Mouse (Mus musculus): ENCODE results near the gene Fam122c. TPM values are rescaled to one million over a fixed set of nuclear protein-coding genes. Genes with fewer than 3 reads are reported as not detected.

The Fam122c gene
- total RNA-seq, 1 experiment, result not detected

- TF ChIP-seq ZC3H11A (IDR thresholded peaks at IDR 0.05; ENCODE audit: borderline replicate concordance, low read depth, low read length) (no peak), MAFK (IDR thresholded peaks at IDR 0.05; ENCODE audit: insufficient read depth, low read depth, low read length) (no peak), CHD2 (IDR thresholded peaks at IDR 0.05; ENCODE audit: low read depth, low read length) (no peak), ZNF384 (IDR thresholded peaks at IDR 0.05; ENCODE audit: low read depth, low read length) (no peak), HCFC1 (IDR thresholded peaks at IDR 0.05; ENCODE audit: borderline replicate concordance, insufficient read depth, low read length) (no peak)
- no peak overlapping the region for H3K27ac ChIP-seq (ENCODE audit: insufficient read depth, low read depth, low read length, poor library complexity, severe bottlenecking)
- no peaks in the 10 kb centered on the region for H3K9me3 ChIP-seq (ENCODE audit: control insufficient read depth, insufficient read depth, low read depth, low read length)
- no peak for DNase-seq (ENCODE audit: low read depth, low spot score)
- no peak overlapping the region for H3K9ac ChIP-seq (ENCODE audit: insufficient read depth, low read depth, low read length, poor library complexity, severe bottlenecking)
- in situ Hi-C loops (cut with MboI; ENCODE audit: low sequenced_read_pairs in 2 of 2, unreplicated experiment in 2 of 2), result no loop called here
- no peaks in the 10 kb centered on the region for H3K36me3 ChIP-seq (ENCODE audit: control insufficient read depth, insufficient read depth, low read length, poor library complexity, severe bottlenecking)
- H3K4me1 ChIP-seq (ENCODE audit: control insufficient read depth in 2 of 2, insufficient read depth in 2 of 2, low read length in 2 of 2, poor library complexity in 1 of 2), result no peaks in the 10 kb centered on the region
- no peak overlapping the region for H3K4me3 ChIP-seq (ENCODE audit: insufficient read depth in 1 of 2, low read depth in 1 of 2, low read length in 2 of 2, poor library complexity in 1 of 2, severe bottlenecking in 1 of 2)
Measured at GRCm38 (mm10) chrX:53287924-53288323, 14.7 kb downstream of the Fam122c start.

GRCm38 (mm10) chrX:53320564-53320963 is 47.3 kb downstream of the Fam122c start:
- in situ Hi-C loops (cut with MboI; ENCODE audit: low sequenced_read_pairs in 2 of 2, unreplicated experiment in 2 of 2), result no loop called here
- no peak for TF ChIP-seq HCFC1 (IDR thresholded peaks at IDR 0.05; ENCODE audit: borderline replicate concordance, insufficient read depth, low read length)
- no peak for TF ChIP-seq CHD2 (IDR thresholded peaks at IDR 0.05; ENCODE audit: low read depth, low read length)
- TF ChIP-seq ZC3H11A (IDR thresholded peaks at IDR 0.05; ENCODE audit: borderline replicate concordance, low read depth, low read length), result no peak
- no peak for TF ChIP-seq ZNF384 (IDR thresholded peaks at IDR 0.05; ENCODE audit: low read depth, low read length)
- TF ChIP-seq MAFK (IDR thresholded peaks at IDR 0.05; ENCODE audit: insufficient read depth, low read depth, low read length), result no peak

GRCm38 (mm10) chrX:53321111-53321510 is 47.9 kb downstream of the Fam122c start:
- Histone ChIP-seq H3K4me1 (ENCODE audit: control insufficient read depth in 2 of 2, insufficient read depth in 2 of 2, low read length in 2 of 2, poor library complexity in 1 of 2) (no peaks in the 10 kb centered on the region), H3K4me3 (ENCODE audit: insufficient read depth in 1 of 2, low read depth in 1 of 2, low read length in 2 of 2, poor library complexity in 1 of 2, severe bottlenecking in 1 of 2) (no peak overlapping the region), H3K9me3 (ENCODE audit: control insufficient read depth, insufficient read depth, low read depth, low read length) (no peaks in the 10 kb centered on the region), H3K36me3 (ENCODE audit: control insufficient read depth, insufficient read depth, low read length, poor library complexity, severe bottlenecking) (no peaks in the 10 kb centered on the region), H3K9ac (ENCODE audit: insufficient read depth, low read depth, low read length, poor library complexity, severe bottlenecking) (no peak overlapping the region), H3K27ac (ENCODE audit: insufficient read depth, low read depth, low read length, poor library complexity, severe bottlenecking) (no peak overlapping the region)
- DNase-seq (ENCODE audit: low read depth, low spot score), result no peak
- TF ChIP-seq ZC3H11A (IDR thresholded peaks at IDR 0.05; ENCODE audit: borderline replicate concordance, low read depth, low read length), result no peak
- in situ Hi-C loops (cut with MboI; ENCODE audit: low sequenced_read_pairs in 2 of 2, unreplicated experiment in 2 of 2), result no loop called here

More at GRCm38 (mm10) chrX:53320564-53320963, 47.3 kb downstream of the Fam122c start:
- Histone ChIP-seq H3K27ac (ENCODE audit: insufficient read depth, low read depth, low read length, poor library complexity, severe bottlenecking) (no peak overlapping the region), H3K36me3 (ENCODE audit: control insufficient read depth, insufficient read depth, low read length, poor library complexity, severe bottlenecking) (no peaks in the 10 kb centered on the region), H3K4me3 (ENCODE audit: insufficient read depth in 1 of 2, low read depth in 1 of 2, low read length in 2 of 2, poor library complexity in 1 of 2, severe bottlenecking in 1 of 2) (no peak overlapping the region), H3K4me1 (ENCODE audit: control insufficient read depth in 2 of 2, insufficient read depth in 2 of 2, low read length in 2 of 2, poor library complexity in 1 of 2) (no peaks in the 10 kb centered on the region), H3K9me3 (ENCODE audit: control insufficient read depth, insufficient read depth, low read depth, low read length) (no peaks in the 10 kb centered on the region), H3K9ac (ENCODE audit: insufficient read depth, low read depth, low read length, poor library complexity, severe bottlenecking) (no peak overlapping the region)
- DNase-seq (ENCODE audit: low read depth, low spot score), result no peak

GRCm38 (mm10) chrX:53330396-53330795 is 57.2 kb downstream of the Fam122c start:
- Histone ChIP-seq H3K4me1 (ENCODE audit: control insufficient read depth in 2 of 2, insufficient read depth in 2 of 2, low read length in 2 of 2, poor library complexity in 1 of 2) (no peaks in the 10 kb centered on the region), H3K36me3 (ENCODE audit: control insufficient read depth, insufficient read depth, low read length, poor library complexity, severe bottlenecking) (no peaks in the 10 kb centered on the region), H3K4me3 (ENCODE audit: insufficient read depth in 1 of 2, low read depth in 1 of 2, low read length in 2 of 2, poor library complexity in 1 of 2, severe bottlenecking in 1 of 2) (no peak overlapping the region), H3K9ac (ENCODE audit: insufficient read depth, low read depth, low read length, poor library complexity, severe bottlenecking) (no peak overlapping the region), H3K9me3 (ENCODE audit: control insufficient read depth, insufficient read depth, low read depth, low read length) (no peaks in the 10 kb centered on the region), H3K27ac (ENCODE audit: insufficient read depth, low read depth, low read length, poor library complexity, severe bottlenecking) (no peak overlapping the region)
- no peak for DNase-seq (ENCODE audit: low read depth, low spot score)
- TF ChIP-seq HCFC1 (IDR thresholded peaks at IDR 0.05; ENCODE audit: borderline replicate concordance, insufficient read depth, low read length) (no peak), MAFK (IDR thresholded peaks at IDR 0.05; ENCODE audit: insufficient read depth, low read depth, low read length) (no peak), ZNF384 (IDR thresholded peaks at IDR 0.05; ENCODE audit: low read depth, low read length) (no peak)
- in situ Hi-C loops (cut with MboI; ENCODE audit: low sequenced_read_pairs in 2 of 2, unreplicated experiment in 2 of 2), result no loop called here

- peak; percentile 2 for DNase-seq (ENCODE audit: low read depth, low spot score)
Measured at GRCm38 (mm10) chrX:53337355-53337754, 64.1 kb downstream of the Fam122c start.

More at GRCm38 (mm10) chrX:53337355-53337754, 64.1 kb downstream of the Fam122c start:
- no peak overlapping the region for H3K27ac ChIP-seq (ENCODE audit: insufficient read depth, low read depth, low read length, poor library complexity, severe bottlenecking)
- in situ Hi-C loops (cut with MboI; ENCODE audit: low sequenced_read_pairs in 2 of 2, unreplicated experiment in 2 of 2), result no loop called here
- no peaks in the 10 kb centered on the region for H3K9me3 ChIP-seq (ENCODE audit: control insufficient read depth, insufficient read depth, low read depth, low read length)
- H3K9ac ChIP-seq (ENCODE audit: insufficient read depth, low read depth, low read length, poor library complexity, severe bottlenecking), result no peak overlapping the region
- H3K4me3 ChIP-seq (ENCODE audit: insufficient read depth in 1 of 2, low read depth in 1 of 2, low read length in 2 of 2, poor library complexity in 1 of 2, severe bottlenecking in 1 of 2), result no peak overlapping the region
- TF ChIP-seq ZNF384 (IDR thresholded peaks at IDR 0.05; ENCODE audit: low read depth, low read length) (no peak), CHD2 (IDR thresholded peaks at IDR 0.05; ENCODE audit: low read depth, low read length) (no peak), ZC3H11A (IDR thresholded peaks at IDR 0.05; ENCODE audit: borderline replicate concordance, low read depth, low read length) (no peak)
- no peaks in the 10 kb centered on the region for H3K36me3 ChIP-seq (ENCODE audit: control insufficient read depth, insufficient read depth, low read length, poor library complexity, severe bottlenecking)
- H3K4me1 ChIP-seq (ENCODE audit: control insufficient read depth in 2 of 2, insufficient read depth in 2 of 2, low read length in 2 of 2, poor library complexity in 1 of 2), result no peaks in the 10 kb centered on the region
